Mouse (Mus musculus): ENCODE measurements at regions not wholly inside any gene's neighbourhood (a gene's known extent, or its start where the extent isn't known, plus 50 kb on each side); places are given as distances from the start of the nearest gene placed in this dataset.
A peak's percentile ranks its signal among the peaks of the same experiment; 100 is the strongest.

DNA sequence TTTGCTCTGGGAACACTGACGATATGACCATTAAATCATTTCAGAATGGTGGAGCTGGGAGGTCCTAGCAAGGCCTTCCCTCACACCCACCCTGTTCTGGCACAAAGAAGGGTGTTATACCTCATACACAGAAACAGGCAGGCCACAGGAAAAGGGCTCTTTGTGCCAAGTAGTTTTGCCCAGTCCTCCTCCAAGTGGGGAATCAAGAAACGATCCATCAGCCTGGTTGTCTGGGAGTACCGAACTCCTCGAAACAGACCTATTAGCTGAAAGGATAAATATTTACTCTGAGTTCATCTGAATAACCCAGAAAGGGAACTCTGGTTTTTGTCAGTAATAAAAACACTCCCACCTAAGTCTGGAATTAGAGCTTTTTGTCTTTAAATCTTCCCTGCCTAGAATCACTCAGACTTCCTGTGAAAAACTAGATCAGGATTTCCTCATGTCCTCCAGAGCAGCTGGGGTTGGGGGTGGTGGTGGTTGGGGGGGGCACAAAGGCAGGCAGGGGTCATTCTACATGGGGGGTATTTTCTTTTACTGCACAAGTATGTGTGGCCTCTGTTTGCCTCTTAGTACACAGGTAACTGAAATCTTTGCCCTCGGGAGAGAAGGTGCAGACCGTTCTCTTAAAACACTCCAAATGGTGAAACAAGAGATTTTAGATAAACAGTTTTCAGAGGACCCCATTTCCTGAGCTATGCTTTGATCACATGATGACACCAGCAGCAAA lies 681.3 kb downstream of the Gsdmc2 start:
- no peak for DNase-seq

DNA sequence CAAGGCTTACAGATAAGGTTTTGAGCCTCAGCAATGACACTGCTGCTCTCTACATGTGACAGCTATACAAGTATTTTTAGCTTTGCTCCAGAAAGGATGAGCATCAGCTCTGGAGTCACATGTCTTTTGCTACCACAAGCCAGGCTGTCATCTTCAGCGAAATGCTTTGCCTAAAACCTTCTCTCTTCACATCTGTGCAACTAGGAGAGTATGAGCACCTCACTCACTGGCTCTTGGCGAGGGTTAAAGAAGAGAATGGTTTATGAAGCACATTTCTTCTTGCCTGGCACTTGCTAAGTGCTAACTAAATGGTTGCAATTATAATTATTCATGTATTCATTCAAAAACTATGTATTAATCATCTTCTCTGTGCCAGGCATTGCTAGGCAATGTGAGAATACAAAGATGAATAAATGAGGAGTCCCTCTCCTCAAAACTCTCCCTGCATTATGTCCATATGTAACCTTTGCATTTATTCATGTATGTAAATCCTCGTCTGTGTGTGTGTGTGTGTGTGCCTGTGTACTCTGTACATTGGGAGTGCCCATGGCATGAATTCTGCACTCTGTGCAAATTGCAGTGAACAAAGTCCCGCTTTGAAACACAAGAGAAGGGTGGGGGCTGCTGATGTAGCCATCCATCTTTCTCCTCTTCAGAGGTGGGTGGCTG lies 682.0 kb downstream of the Gsdmc2 start:
- DNase-seq = no peak

DNA sequence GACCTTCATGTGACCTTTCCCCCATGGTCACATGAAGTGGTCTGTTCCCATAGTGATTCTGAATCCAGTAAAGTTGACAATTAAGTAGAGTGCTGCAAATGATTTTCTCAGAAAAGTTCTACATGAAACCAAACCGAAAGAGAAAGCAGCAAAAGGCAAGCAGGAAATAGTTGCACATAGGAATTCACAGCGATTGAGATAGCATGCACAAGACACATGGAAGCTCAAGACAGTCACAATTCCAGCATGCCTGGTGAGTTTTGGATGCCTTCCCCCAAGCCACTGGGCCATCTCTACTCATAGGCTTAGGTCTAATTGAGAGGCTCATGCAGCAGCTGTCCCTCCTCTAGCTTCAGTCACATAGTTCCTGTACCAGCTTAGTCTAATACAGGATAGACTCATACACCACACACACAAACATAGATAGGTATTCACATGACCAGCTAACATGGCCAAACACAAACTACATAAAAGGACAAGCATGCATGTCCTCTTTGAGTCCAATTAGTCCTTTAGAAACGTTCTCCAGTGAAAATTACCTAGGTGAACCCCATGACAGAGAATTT lies 721.8 kb downstream of the Gsdmc2 start:
- DNase-seq = no peak

DNA sequence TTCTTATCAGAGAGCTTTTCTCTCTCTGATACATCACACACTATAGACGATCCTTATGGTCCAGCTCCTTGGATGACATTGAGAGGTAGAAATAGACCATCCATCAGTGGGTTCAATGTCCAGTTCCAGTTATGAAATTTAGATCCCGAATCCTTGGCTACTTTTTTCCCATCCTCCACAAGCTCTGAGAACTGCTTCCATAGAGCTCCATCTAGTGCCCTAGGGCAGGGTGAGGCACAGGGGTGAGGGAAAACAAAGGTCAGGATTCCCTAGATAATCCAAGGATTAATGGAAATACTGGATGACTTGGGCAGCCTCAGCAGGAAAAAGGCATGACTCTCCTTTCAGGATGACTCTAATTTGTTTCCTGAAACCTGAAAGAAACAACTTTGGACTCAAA lies 732.1 kb downstream of the Gsdmc2 start:
- DNase-seq = peak; percentile 2

DNA sequence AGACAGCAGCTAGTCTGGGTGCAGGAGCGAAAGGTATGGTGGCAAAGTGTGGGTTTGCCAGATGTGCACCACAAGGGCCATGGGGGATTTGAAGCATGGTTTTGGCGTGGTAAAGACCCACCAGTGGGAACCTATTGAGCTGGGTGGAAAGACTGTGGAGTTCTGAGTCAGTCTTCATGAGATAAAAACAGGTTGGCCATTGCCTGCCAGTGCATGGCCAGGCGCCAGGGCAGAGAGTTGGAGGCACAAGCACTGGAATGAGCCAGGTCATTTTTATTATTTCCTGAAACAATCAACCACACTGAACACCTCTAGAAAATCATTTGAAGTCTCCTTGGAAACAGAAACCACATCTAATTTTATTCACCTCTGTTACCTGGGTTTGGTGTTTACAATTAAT lies 744.9 kb downstream of the Gsdmc2 start:
- no peak for DNase-seq

DNA sequence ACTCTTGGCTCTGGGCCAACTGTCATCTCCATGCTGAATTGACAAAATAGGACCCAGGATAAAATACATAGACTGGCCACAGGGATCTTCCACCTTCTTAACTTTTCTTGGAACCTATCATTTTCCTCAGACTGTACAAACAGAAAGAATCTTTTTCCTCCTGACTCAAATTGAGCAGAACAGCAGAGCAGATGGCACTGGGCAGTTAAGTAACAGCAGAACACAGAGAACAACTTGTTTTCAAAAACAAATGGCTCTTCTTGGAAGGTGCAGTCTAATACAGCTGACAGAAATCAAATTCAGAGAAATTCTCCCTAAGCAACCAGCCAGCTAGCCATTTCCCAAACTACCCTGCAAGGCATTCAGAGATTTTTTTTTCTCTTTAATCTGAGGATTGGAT lies 763.0 kb downstream of the Gsdmc2 start:
- DNase-seq = no peak

DNA sequence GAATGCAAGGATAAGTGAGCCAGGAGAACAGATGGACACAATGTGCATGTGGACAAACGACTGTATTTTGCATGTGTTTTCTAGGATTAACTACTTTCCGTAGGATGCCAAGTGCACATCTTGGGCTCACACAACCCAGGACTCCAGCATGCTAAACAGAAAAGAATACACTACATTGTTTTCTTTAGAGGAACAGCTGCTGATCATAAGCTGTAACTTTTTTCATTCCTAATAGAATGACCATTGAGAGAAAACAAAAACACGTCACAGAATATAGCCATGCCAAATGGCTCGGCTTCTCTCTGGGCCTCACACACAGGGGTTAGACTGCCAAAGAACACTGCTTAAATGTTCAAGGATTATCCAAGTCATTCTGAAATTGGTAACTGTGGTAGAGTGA lies 765.2 kb downstream of the Gsdmc2 start:
- DNase-seq = no peak

DNA sequence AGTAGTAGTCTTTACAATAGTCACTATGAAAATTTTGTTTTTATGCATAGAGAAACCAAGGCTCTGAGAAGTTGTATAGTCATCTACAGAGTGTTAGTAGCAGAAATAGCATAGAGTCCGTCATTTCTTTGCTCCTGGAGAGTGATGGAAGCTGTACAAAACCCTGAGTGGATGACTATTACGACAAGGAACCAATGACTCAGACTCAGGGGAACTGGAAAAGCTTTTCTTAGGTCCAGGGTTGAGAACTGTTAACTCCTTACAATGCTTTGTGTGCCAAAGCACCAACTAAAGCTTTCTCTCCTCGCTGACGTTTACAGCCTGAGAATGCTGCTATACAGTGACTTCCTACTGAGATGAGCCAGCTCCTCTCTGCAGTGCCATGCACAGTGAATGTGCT lies 773.1 kb downstream of the Gsdmc2 start:
- no peak for DNase-seq

DNA sequence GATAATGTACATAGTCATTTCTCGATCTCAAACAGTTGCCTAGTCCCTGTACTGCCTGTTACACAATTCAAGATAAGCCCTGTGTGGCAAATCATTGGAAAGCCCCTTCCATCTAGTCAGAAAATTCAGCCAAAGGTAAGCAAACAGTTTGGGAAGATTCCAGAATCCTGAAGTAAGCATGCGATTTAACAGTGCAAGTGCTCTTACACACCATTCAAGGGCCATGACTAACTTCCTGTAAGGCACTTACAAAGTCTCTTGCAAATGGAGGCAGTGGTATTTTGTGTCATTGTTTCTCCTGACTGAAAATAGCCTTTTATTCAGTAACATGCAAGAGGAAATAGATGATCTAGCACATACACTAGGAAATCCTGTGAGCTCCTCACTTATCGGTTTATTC lies 777.9 kb downstream of the Gsdmc2 start:
- no peak for DNase-seq

DNA sequence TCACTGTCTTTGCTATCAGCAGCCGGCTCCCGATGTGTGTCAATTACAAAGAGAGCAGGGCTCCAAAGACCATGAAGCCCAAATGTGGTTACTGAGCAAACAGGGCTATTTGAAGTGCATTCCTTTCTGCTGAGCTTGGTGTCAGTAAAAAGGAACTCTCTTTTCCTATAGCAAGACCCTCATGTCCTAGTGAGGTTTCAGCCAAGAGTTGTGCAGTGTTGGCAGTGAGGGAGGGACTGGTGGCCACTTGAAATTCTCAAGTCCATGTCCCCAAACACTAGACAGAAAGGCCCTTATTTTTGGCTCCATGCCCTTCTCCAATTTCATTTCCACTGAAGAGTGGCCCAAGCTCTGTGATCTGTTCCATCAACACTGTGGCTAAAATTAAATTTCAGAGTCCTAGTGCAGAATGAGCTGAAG lies 778.9 kb downstream of the Gsdmc2 start:
- DNase-seq = no peak

DNA sequence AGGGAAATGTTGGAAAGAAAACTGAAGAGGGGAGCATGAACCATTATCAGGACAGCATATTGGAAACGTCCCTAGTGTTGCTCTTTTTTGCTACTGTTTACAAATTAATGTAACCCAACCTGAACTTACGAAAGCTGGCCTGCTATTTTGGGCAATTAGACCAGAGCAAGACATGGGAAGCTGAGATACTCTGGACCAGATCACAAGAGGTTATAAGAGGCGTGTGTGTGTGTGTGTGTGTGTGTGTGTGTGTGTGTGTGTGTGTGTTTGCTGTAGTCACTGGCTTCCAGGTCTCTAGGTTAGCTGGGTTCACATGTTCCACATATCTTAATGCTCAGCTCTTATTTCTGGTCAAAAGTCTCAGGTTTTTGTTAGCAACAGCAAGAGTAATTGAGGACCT lies 783.1 kb downstream of the Gsdmc2 start:
- no peak for DNase-seq

DNA sequence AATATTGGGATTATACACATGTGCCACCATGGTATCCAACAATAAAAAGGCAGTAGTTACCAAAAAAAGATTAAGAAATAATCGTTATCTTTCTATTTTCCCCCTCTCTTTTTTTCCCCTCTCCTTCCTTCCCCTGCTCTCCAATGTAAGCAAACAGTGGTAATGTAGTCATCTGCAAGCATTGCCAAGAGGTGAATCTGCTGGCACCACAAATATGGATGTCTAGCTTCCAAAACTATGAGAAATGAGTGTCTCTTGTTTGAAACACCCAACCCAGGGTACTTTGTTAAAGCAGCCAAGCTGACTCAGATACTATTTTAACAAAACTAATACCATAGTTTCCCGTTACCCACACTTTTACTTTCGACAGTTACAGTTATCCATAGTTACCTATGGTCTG lies 784.2 kb downstream of the Gsdmc2 start:
- no peak for DNase-seq

DNA sequence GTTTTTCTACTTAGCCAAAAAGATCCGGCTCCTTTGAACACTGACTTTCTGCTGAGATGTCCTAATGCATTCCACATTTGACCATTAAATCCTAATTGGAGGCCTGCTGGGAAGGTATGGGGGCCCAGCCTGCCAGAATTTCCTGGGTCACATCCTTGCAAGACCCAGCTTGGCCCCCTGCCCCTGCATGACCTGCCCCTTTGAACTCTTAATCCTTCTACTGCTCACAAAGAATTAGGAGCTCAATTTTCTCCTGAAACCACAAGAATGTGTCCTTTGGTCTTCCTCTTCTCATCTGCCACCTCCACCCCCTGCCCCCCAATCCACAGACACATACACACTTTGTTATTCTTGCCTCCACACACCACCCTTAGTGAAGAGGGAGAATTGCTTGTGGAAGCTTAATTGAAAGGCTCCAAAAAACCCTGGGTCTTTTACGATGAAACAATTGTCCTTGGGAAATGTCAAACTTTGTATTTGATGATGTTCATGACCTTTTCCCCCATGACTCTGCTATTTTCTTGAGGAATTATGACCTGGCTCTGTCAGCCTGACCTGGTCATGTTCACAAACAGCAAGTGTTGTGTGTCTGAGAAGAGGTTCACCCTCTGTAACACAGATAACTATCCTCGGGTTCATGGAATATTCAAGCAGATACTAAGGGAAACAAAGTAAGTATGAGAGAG lies 792.3 kb downstream of the Gsdmc2 start:
- no peak for DNase-seq

DNA sequence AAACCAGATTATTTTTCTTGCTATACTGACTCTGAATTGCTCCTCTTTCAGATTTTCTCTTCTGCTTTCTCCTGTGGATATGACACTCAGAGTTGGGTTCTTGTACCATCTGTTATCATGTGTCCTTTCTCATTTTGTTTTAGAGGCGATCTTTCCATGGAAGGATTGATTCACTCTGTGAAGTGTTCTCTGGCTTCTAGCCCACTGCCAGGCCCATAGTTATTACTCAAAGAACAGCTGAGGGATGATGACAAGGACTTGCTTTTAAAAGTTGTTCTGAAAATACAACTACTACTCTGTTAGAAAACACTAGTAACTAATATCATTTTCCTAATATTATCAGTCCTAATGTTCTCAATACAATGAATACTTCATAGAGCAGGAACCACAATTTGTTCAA lies 794.9 kb downstream of the Gsdmc2 start:
- DNase-seq = no peak

DNA sequence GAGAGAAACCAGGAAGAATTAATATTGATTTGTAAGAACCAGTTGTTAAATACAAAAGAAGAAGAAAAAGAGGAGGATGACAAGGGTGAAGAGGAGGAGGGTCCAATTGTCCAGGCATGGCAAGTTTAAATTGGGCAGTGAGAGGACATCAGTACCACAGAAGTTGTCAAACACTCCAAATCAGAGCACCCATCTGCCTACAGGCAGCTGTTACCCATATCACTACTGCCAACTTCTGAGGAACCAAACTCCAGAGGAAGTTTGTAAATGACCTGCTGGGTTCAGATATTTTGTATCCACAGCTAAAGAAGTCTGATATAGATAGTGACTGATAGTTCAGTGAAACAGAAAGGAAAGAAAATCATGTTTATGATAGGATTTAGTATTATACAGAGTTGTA lies 802.6 kb downstream of the Gsdmc2 start:
- no peak for DNase-seq

DNA sequence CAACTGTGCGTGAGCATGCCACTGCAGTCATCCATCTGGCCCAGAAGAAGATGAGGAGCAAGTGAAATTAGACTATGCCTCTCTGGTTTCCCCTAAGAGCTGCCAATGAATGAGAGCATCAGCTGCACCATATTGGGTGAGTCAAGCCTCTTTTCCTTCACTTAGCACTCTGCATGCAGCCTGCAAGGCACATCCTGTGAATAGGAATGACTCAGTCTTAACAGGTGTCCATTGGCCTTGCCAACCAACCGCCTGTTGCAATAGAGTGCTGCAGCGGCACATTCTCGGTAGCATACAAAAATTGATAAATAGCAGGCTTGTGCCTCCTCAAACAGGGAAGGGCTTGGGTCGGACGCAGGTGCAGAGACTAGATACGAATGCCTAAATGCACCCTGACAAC lies 808.7 kb downstream of the Gsdmc2 start:
- no peak for DNase-seq

DNA sequence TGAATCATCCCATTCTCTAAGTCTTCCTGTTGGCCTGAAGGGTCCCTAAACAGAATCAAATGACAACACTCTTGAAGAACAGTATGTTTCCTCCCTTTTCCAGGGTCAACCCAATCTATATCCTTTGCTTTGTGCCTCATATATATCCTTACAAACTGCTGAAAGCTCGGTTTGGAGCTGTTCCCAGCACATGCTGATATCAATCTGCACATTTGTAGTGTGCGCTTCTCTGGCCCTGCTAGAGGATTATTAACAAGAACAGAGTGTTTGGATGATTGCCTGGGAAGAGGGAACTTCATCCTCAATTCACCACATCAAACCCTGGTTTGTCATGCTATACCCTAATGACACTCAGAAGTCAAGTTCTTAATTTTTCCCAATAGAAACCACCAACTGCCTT lies 824.2 kb downstream of the Gsdmc2 start:
- no peak for DNase-seq

DNA sequence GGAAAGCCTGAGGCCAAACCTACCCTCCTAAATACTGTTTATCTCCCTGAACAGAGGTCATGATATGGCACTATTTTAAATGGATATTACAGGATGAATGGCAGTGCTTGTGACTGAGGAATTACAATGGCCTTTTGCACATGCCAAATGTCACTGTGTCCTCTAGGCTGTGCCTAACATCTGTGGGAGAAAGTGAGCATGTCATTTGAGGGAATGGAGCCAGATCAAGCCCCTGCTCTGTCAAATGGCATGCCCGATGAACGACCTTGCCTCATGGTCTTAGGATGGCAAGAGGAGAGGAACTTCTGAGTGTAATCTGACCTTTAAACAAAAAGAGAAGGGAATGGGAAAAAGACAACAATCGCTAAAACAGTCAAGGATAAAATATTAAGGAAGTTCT lies 827.0 kb downstream of the Gsdmc2 start:
- DNase-seq = no peak

DNA sequence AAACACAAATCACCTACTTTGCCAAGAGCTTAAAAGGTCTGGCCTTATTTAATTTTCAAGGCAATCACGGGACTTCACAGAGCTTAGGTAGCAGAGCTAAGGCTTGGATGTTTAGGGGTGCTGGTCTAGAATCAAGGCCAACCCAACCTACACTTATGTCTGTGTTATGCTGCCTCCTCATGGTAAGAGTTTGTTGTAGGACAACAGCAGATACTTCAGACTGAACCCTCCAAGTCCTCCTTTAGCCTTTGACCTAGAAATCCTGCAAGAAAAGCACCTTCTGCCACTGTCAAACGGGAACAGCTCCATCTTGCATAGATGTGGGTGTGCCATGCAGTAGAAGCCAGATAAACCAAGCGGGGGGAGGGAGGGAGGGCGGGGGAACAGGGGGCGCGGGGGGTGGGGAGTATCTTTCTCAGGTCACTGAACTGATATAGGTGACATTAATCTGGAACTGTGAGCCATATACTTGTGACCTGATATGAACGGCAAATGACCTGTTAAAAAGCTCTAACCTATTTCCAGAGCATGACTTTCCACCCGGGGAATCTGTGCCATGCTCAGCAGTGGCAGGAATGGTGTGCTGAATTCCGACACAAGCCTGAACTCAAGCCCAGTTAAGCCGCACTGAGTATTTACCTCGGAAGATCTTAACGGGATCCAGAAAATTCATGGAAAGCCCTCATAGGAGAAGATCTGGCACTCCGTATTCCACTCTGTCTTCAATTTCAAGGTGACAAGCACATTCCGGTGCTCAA lies 838.3 kb downstream of the Gsdmc2 start:
- no peak for DNase-seq

DNA sequence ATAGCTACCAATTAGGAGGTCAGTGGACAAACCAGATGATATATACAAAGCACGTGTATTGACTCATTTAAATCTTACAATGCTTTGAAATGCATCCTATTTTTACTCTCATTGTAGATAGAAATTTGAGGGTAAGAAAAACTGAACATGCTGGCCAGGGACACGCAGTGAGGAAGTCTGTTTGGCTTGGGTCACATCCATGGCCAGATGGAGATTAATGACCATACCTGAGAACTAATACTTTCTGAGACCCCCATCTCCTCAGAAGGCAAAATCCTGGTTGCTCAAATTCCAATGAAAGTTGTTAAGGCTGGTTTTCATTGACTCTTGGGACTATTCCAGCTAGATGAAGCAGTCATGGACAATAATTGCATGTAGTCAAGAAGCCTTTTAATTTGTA lies 850.3 kb downstream of the Gsdmc2 start:
- no peak for DNase-seq

DNA sequence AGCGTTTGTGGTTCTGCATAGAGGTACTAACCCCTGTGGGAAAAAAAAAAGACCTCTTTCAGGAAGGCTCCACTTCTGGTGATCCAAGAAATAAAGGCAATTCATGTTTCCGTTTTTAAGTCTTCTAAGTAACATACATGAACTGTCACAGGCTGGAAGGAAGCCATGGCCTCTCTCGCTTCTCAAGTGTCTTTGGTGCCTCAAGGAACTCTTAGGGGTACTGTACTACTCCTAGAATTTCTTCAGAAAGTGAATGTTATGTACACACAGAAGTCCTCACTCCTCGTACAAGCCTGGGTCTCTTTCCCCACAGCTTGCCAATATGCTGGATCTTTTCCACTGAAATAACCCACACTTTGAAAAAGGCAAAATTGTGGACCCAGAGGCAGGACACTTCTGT lies 858.1 kb downstream of the Gsdmc2 start:
- no peak for DNase-seq

DNA sequence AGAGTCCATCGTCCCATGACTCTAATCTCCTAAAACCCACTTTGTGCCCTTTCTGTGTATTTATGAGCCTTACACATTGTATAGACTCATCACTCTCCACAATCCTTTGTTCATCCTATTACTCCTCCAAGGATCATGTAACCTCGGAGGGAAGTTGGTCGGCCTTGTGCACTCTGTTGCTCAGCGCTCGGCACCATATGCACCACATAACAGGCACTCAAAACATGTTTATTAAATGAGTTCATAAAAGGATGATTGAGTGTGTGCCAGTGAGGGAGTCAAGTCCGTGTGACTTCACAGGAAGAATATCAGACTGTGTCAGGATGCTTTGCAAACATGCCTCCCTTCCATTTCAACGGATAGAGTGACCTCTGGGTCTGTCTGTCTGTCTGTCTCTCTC lies 858.8 kb downstream of the Gsdmc2 start:
- no peak for DNase-seq

DNA sequence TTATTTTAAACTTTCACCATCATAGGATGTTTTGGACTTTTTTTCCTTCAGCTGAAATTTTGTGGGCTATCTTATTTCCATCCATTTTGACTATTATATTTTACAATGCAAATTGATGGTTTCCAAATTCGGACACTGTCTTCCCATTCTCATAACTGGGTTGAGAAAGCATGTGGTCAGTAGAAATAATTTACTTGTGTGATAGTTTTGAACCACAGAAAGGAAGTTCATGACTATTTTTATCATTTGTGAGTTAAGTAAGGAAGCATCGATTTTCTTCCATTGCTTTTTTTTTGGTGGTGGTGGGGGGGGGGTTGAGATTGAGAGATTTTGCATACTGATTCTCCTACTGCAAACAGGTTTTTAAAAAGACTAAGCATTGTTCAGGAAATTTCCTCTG lies 874.4 kb downstream of the Gsdmc2 start:
- DNase-seq = no peak
